Mouse (Mus musculus): ENCODE results near the gene Snx14. TPM values are rescaled to one million over a fixed set of nuclear protein-coding genes. Genes with fewer than 3 reads are reported as not detected.

Gene Snx14
- 69.9 TPM for polyA plus RNA-seq (2014; fragmentation: Illumina TruSeq; extraction: RNeasy Lipid Tissue Mini Kit (QIAGEN cat#74804); ENCODE audit: low read depth, low replicate concordance)

GRCm38 (mm10) chr9:88438555-88439237 is at the start of gene Snx14:
Snx14 (minus strand) TSS chr9:88438958.

DNA sequence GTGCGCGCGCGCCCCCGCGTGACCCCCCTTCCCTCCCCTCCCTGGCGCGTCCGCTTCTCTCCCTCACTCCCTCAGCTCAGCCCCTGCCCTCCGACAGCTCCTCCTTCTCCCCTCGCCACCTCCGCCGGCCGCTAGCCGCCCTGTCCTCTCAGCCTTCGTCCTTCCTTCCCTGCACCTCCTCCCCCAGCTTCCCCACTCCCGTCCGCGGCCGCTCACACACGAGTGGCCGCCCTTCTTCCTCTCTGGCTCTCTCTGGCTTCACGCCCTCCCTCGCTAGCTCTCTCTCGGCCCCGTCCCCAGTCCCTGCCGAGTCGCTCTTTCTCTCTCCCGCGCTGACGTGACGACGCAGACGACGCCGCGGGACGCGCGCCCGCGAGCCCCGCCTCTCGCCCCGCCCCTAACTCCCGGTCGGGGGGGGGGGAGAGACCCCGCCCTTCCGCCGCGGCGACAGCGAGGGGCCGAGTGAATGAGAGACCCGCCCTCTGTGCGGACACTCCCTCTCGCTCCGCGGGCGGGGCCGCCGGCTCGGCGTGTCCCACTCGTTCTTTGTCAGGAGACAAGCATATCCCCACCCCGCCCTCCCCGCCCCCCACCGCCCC is 43.6 kb upstream of the Snx14 start, which contains the start of gene Syncrip:
Syncrip (minus strand) TSS at position 345 of the 599 bp plus-strand sequence.

GRCm38 (mm10) chr9:88326930-88327901 is 111.5 kb downstream of the Snx14 start, which contains the start of gene Nt5e:
Nt5e (plus strand) TSS chr9:88327197.

Other genes with a start within 250 kb of the Snx14 start
- 16.8 TPM for gene Nt5e, start 111.8 kb downstream of the Snx14 start, polyA plus RNA-seq (2014; fragmentation: Illumina TruSeq; extraction: RNeasy Lipid Tissue Mini Kit (QIAGEN cat#74804); ENCODE audit: low read depth, low replicate concordance)
- 4.6 TPM for gene Gm20537, start 17.7 kb upstream of the Snx14 start, polyA plus RNA-seq (2014; fragmentation: Illumina TruSeq; extraction: RNeasy Lipid Tissue Mini Kit (QIAGEN cat#74804); ENCODE audit: low read depth, low replicate concordance)
- 123 TPM for gene Syncrip, start 43.6 kb upstream of the Snx14 start, polyA plus RNA-seq (2014; fragmentation: Illumina TruSeq; extraction: RNeasy Lipid Tissue Mini Kit (QIAGEN cat#74804); ENCODE audit: low read depth, low replicate concordance)
- gene Zfp949, start 109.1 kb upstream of the Snx14 start, polyA plus RNA-seq (2014; fragmentation: Illumina TruSeq; extraction: RNeasy Lipid Tissue Mini Kit (QIAGEN cat#74804); ENCODE audit: low read depth, low replicate concordance), result 34.3 TPM
- not detected for gene Trim43a, start 141.9 kb upstream of the Snx14 start, polyA plus RNA-seq (2014; fragmentation: Illumina TruSeq; extraction: RNeasy Lipid Tissue Mini Kit (QIAGEN cat#74804); ENCODE audit: low read depth, low replicate concordance)